Mouse (Mus musculus) embryo, embryonic 10.5 days (tissue): ENCODE results near the gene Cfap20.
A peak's percentile ranks its signal among the peaks of the same experiment; 100 is the strongest.

Experiments used
- DNase-seq: peaks from one replicate; pipeline ENCODE4 v3.0.0-alpha.2; 2015; ENCODE audit warnings: low spot score

Cfap20 gene

DNA sequence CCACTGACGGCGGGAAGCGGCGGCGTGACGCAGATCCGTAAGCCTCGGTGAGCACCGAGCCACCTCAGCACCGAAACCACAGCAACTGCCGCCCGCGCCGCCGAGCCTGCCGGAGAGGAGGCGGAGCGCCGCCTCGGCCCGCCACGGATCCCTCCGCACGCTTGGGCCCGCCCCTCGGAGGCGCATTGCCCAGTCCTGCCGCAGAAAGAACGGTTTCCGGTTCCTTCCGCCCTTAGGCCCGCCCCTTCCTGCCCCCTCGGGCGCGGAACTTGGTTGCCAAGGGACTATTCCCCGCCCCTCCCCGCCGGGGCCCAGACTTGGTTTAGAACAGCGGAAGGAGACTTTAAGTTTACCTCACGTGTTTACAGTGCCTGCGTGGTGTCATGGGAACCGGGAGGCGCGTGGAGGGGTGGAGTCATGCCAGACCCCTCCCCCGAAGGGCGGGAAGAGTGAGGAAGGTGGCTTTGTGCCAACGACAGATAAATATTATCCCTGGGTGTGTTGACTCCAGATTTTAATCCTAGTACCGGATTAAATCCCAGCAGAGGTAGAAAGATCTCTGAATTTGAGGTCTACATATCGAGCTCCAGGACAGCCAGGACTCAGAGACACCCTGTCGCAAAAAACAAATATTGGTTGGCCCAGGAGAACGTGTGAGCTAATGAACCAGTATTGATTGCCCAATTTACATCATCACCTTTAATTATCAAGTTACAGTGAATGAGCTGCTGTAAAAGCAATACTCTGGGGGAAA, at the start of gene Cfap20:
Gene Cfap20 (minus strand): TSS at position 184 of the 754 bp plus-strand sequence.
- peak; percentile 99 for DNase-seq

DNA sequence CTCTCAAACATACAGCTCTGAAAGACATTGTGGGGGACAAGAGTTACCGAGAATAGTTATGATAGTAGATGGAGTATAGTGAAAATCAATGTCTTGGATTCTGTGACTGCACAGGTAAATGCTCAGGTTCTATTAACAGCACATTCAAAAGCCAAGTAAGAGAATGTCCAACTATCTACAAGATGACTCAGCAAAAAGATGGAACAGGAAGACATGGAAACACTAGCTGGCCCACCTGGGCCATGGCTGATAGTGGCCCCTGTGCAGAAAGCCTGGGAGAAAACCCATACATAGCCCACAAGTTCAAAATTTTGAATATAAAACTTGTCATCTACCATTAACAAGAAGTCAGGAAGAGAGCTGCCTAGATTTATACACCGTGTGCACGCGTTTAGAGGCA, 35.3 kb upstream of the Cfap20 start:
- no peak for DNase-seq

DNA sequence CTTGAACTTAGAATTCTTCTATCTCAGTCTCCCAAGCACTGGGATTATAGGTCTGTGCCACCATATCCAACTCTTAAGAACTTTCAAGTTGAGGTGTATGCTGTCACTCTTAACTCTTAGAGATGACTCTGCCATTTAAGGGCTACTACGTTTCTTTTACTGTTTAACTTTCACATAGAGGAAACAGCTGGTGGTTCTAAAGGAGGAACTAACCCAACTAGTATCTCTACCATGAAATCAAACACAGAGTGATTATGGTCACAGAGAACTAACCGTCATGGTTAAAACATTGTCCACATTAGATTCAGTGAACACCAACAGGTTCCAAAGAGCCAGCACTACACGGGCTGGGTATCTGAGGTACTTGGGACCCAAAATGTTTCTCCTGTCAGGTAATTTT, 34.3 kb upstream of the Cfap20 start:
- DNase-seq, result no peak

DNA sequence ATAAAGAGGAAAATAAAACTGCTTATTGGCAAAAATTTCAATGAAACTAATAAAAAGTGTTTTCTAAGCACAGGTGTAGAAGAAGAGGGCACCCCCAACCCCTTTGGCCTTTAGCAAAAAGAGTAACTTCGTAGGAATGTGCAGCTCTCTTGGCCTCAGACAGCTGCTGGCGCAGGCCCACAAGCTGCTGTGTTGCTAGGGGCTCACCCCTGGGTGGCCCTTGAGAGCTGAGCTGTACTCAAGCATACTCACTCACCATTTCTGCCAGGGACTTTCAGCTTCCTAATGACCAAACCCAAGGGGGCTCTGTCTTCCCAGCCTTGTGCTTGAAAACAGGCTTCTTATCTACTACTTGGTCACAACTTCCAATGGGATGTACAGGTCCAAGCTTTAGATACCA, 31.9 kb upstream of the Cfap20 start:
- DNase-seq, result no peak

DNA sequence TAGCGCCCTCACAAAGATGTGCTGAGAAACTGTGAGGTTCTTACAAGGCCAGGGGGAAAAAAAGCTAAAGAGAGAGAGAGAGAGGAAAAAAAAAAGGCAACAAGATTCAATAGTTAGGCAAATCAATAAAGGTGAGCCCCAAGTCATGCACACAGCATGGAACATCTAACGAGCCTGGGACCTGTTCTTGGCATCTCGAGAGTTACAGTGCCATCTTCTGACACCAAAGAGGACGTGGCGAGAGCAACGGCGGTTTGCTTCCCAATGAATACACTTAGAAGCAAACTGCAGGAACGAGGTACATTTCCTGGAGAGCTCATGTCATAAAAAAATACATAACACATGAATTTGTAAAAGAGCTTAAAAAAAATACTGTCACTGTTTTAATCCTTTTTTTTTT, 17.8 kb upstream of the Cfap20 start:
- no peak for DNase-seq

DNA sequence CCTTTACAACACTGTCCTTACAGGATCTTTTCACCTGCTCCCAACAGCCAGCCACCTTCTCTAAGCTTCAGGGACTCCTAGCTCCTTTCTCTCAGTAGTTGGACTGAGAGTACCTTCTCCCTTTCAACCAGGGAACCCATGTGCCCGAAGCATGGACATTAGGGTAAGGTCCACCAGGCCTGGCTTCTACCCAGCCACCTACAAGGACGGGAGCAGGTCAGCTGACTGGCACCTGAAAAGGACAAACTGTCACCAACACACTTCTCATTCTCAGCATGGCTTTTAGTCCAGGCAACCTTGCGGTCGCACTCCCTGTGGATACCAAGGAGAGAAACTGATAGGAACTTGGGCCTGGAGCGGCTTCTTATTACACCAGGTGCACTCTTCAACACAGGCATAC, 15.6 kb upstream of the Cfap20 start:
- no peak for DNase-seq

DNA sequence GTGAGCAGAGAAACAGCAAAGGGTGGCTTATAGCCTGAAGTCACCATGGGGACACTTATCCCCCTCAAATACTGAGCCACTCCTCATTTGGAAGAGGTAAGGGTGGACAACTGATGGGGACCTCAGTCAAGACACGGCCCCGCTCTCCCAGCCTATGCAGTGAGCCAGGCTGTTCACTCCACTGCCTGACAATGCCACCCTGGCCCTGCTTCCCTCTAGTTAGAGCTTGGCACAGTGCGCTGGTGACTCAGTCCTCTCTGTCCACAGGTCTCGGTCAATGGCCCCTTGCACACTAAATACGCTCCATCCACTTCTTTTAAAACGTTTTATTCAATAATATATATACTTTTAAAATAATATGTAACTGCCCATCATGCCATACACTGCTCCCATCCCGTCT, 13.0 kb upstream of the Cfap20 start:
- no peak for DNase-seq

DNA sequence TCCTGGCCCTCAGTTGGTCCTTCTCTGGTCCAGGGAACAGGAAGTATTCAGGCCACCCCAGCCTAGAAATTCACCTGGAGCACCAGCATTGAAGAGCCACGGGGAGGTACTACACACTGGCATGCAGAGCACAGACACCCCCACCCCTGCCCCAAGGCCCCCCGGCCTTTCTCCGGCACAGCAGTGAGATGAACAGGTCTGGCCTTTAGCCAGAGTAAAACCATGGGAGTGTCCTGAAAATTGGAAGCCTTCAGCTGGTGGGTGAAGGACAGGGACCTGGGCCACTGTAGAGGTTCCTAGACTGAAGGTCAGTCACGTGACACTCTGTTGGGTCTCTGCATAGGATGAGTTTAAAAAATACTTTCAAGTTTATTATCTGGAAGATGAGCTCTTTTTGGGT, 10.4 kb upstream of the Cfap20 start:
- no peak for DNase-seq

DNA sequence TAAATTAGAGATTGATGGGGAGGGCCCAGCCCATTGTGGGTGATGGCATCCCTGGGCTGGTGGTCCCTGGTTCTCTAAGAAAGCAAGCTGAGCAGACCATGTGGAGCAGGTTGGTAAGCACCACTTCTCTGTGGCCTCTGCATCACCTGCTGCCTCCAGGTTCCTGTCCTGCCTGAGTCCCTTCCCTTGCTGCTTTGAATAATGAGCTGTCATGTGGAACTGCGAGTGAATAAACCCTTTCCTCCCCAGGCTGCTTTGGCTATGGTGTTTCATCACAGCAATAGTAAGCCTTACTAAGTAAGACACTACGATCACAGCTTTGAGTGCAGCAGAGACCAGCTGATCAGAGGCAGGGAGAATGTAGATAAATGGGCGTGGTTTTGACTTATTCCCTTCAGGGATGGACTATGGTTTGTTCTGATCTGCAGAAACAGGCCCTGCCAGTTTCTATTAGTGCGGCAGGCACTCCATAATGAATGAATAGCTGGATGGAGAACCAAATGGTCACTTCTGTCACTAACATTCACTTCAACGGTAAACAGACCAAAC, 6.9 kb upstream of the Cfap20 start:
- DNase-seq, result no peak

DNA sequence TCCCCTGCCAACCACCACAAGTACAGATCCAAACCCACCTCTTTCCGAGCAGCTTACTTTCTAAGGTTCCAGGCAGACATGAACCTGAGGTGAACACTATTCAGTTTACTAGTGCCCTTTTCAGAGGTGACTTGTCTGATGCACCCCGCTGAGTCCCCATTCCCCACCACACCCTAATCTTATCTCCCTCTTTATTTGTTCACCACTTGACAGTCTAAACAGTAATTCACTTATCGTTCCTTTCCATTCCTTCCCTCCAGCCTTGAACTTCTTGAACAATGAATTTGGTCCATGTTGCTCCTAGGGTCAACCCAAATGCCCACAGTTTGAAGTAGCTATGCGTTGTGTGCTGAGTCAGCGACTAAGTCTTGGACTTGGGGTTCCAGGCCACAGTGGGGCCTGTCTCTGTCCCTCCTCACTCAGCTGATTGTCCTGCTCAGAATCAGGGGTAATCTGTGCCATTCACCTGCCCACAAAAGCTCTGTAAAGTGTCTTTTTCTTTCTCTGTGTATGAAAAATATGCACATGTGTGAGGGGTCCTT, 5.6 kb upstream of the Cfap20 start:
- DNase-seq, result no peak

DNA sequence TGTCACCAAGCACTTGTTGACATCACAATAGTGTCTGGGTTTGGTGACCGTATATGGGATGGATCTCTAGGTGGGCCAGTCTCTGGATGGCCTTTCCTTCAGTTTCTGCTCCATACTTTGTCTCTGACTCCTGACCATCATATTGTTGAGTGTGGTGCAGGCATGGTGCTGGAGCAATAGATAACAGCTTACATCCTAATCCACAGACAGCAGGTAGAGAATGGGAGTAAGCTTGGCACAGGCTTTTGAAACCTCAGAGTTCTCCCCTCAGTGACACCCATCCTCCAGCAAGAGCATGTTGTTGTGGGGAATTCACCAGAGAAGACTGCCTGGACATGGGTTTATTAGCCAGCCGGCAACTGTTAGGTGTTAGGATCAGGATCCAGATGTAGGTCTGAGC, 4.8 kb upstream of the Cfap20 start:
- no peak for DNase-seq

DNA sequence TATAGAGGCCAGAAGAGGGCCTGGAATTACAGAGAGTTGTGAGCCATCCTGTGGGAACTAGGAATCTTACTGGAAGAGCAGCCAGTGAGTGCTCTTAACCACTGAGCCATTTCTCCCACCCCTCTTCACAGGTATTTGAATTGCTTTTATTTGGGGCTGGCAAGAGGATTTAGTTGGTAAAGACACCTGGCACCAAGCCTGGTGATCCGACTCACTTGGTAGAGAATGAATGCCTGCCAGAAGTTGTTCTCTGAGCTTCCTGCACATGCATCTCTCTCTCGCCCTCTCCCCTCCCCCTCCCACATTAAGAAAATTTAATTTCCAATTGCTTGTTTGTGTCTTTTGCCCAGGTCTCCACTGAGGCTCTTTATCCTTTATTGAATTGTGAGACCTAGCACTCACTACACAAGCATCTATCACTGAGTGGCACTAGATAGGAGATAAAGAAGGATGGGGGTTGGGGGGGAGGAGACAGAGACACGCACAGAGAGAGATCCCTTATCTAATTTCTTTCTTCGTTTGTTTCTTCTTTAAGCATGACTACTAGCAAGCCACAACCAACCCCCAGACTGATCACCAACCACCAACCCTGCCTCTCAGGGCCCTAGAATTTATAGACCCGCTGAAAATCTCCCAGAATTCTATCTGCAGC, 2.8 kb upstream of the Cfap20 start:
- DNase-seq, result no peak

DNA sequence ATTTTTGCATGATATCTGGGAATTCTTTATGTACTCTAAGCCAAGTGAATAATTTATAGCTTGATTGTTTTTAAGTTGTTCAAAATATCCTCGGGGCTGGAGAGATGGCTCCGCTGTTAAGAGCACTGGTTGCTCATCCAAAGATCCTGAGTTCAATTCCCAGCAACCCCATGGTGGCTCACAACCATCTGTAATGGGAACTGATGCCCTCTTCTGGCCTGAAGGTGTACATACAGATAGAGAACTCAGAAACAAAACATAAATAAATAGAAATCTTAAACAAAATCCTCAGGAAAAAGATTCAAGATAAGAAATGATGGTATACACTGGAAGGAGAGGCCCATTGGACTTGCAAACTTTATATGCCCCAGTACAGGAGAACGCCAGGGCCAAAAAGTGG, 1.3 kb upstream of the Cfap20 start:
- no peak for DNase-seq

DNA sequence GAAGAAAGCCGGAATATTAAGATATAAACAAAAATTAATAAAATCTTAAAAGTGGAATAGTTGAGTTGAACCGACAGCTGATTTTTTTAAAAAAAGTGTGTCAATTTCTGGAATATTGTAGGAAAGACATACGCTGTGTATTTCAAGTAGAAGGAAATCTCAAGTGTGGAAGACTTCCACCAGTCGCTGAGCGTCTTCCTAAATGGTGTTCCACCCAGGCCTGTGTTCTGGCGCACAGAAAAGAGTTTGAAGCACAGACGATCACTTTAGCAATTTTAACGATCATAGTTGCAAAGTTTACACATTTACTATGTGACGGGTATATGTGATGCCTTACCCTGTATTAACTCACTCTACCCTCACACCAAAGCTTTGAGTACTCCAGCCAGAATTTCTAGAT, 802 bp upstream of the Cfap20 start:
- DNase-seq, result no peak

DNA sequence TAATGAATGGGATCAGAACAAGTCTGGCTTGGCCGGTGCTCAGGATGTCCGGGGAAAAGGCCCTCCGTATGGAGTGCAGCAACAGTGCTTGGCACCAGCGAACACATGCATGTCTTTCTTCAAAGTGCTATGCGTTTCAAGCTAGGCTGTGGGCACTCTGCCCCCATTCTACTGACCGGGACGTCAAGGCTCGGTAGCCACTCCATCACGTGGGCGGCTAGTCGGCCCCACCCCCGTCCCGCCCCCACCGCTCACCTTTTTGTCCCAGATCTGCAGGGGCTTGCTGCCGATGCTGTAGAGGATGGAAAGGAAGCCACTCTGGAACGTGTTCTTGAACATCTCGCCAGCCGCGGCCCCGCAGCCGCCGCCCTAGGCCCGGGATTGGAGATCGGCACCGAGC, 436 bp downstream of the Cfap20 start:
- DNase-seq, result peak; percentile 68

DNA sequence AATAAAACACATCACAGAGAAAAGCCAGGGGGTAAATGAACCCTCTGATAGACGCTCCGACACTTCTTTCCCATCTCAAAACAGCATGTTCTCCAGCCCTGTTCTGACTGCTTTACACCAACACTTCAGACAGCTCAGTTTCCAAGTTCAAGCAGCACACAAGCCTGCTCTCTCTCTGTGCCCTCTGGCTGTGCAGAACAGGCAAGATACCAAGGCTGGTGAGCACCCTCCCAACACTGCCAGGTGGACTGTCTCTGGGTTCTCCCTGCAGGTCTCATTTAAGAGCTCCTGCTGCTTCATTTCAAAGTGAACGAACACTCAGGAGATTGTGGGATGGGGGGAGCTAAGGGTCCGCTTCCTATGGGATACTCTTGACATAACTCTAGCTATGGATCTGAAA, 1.5 kb downstream of the Cfap20 start:
- no peak for DNase-seq

DNA sequence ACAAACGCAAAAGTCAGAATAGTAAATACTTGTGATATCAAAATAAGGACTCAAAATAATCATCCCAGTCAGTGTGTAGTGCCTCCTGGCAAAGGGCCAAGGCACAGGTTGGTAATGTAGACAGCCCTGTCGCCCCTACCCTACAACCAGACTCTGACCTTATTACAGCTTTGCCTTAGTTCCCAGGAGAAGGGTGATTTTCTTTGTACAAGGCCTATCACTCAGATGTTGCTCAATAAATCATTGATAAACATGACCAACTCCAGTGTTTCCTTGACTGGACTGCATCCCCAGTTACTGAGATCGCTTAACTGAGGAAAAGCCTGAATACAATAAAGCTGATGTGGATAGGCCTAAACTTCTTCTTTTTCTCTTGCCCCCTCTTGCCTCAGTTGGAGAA, 2.2 kb downstream of the Cfap20 start:
- no peak for DNase-seq

DNA sequence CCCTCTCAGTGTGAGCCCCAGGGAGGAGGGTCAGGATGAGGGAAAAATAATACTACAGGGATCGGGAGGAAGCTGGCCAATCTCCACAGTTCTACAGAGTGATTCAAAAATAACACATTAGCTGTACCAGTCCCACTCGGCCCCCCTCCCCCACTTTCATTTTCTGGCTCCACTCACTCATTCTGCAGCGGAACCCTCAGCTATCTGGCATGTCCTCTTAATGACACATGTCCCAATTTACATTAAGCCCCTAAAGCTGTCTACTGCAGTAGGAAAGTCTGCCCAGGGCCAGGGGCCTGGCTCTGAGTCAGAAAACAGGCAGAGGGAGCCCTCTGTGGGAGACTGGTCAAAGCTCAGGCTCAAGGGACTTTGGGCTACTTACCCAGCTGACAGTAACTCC, 4.7 kb downstream of the Cfap20 start:
- DNase-seq, result peak; percentile 72

DNA sequence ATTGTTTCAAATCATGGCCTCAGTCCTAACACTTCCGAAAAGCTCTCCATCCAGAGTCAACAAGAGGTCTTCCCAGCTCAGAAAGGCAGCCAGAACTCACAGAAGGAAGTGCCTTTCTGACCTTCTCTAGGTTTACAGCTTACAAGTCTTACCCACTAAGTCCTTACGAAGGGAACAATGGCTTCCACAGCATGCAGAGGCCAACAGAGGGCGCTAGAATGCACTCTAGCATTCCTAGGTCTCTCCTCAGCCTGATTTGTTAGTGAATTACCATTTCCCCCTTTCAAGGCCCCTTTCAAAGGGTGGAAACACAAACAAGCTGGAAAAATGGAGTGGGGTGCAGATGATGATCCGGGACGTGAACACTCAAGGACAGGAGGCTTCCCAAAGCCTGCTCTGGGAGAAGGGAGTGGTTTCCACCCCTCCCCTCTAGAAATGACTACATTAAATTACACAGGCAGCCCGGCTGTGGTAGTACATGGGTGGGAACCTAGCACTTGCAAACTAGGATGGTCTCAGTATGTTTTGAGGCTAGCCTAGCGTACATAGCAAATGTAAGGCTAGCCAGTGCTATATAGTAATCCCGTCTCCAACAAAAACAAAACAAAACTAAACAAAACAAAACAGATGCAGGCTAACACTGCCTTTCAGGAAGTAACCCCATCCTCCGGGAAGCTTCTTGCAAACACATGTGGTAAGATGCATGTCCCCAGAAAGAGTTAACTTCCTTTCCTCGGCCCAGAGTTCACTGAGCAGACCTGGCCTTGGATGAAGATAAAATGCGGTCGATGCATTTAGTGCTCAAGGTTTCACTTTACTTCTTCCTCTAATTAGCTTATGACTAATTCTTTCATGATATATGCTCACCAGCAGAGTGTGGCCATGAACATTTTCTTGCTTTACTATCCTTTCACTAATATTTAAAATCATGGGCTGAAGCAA, 6.8 kb downstream of the Cfap20 start:
- DNase-seq, result peak; percentile 93

DNA sequence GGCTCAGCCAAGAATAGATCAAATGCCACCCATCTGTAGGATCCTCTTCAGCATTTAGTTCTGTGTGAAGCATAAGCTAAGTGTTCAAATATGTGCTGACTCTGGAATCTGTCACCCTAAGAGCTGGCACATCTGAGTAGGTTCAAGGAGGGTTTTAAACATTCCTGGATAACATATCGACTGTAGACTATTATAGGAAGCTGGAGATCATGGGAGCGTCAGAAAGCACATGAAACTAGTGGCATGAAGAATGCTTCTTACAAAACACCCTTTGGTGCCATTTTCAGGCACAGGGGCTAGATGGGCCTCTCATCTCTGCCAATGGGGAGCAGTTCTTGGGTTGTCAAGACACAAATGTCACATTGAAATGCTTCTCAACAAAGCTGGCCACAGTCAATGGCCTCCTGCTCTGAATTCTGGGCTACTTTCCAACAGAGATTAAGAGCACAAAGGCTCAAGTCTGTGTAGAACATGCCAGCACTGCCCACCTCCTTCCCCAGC, 7.8 kb downstream of the Cfap20 start:
- DNase-seq, result no peak

DNA sequence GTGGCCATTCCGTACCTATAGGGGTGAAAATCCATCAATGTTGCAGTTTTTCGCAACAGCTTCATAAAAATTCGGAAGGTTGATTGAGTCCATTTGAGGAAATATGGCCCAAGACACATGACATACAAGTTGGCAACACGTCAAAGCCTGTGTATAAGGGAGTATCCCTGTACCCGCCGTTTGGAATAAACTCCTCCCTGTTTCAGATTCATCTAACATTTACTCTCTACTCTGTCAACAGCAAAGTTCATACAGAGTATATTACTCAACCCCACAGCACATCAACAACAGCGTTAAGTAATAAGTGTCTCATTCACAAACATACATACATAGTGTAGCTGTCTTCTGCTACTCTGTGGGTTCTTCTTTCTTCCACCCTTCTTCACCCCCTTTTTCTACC, 10.0 kb downstream of the Cfap20 start:
- no peak for DNase-seq

DNA sequence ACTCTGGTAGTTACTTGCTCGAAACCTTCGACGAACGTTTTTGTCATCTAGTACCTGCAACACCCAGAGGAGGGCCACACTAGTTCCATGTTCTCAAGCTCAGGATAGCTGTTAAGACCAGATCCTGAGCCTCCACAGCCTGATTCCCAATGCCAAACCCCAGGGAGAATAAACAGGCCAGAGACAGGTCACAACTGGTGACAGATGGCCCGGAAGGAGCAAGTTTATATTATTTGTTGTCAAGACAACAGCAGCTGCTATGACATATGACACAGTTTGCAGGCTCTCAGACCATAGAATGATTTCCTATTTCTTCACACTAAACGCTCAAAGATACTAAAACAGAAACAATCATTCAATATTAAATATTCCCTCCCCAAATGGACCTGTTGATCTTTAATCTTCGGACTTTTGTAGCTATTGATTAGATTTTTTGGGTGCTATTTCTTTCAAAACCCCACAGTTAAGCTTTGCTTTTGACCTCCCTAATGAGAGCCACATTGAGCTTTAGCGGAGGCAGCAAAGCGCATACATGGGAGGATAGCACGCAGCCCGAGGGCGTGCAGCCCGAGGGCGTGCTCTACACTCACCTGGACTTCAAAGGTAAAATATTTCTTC, 12.4 kb downstream of the Cfap20 start:
- no peak for DNase-seq
